Mouse (Mus musculus) E14TG2a.4 (cell line): ENCODE measurements around the gene Abcb5.

Experiments used
- CTCF ChIP-seq: conservative IDR thresholded peaks from 2 replicates; pipeline ENCODE4 v1.5.1; 2014; ENCODE audit warnings: low read length
- NANOG ChIP-seq: IDR thresholded peaks from 2 replicates; pipeline ENCODE4 v1.6.1; 2014; ENCODE audit warnings: borderline replicate concordance, low read length, mixed read lengths
- POU5F1 ChIP-seq: IDR thresholded peaks from 2 replicates; pipeline ENCODE4 v1.6.1; 2014; ENCODE audit warnings: low read length, borderline replicate concordance

DNA sequence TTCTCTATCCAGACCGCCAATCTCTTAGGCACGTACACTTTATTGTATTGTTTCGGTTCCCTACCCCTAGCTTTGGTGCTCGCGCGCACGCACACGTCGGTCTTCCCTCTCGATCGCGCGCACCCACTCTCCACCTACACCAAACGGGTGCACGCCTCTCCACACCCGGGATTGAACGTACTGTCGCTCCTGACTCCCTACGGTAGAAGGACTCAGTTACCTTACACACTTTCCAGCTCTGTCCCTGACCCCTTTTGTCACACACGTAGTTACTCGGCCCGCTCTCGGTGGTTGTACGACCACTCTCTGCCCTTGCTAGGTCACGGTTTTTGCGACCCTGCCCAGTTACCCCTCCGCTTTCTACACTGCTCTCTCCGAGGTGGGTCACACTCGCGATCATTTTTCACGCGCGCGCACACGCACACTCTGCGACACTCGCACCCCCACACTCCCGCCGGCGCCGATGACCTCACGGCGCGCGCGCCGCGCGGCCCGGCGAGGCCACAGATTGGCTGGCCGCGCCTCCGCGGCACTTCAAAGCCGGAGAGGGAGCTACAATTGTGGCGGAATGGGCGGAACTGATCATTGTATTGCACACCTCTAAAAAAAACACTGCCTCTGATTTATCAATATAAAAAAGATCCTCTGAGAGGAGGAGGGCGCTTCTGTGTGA lies 119.4 kb downstream of the Abcb5 start:
- no peak for TF ChIP-seq CTCF
- no peak for TF ChIP-seq NANOG
- TF ChIP-seq POU5F1 = no peak
